Mouse (Mus musculus) G1E (cell line): ENCODE results near the gene AC131692.1.

Experiments
- CTCF ChIP-seq: IDR thresholded peaks from 2 replicates; pipeline ENCODE4 v1.5.1; 2012; ENCODE audit warnings: low read depth, low read length, inconsistent platforms, mixed read lengths
- GATA1 ChIP-seq: IDR thresholded peaks from 2 replicates; pipeline ENCODE4 v1.6.1; 2012; ENCODE audit warnings: borderline replicate concordance, low read length, inconsistent platforms, mixed read lengths
- POLR2AphosphoS5 ChIP-seq: IDR thresholded peaks from 2 replicates; pipeline ENCODE4 v1.6.1; 2012; ENCODE audit warnings: low read depth, low read length, inconsistent platforms; ENCODE audit not compliant: insufficient replicate concordance

GRCm38 (mm10) chr19:6054296-6054695, 39.9 kb upstream of the AC131692.1 start:
- no peak for TF ChIP-seq CTCF
- no peak for TF ChIP-seq GATA1
- TF ChIP-seq POLR2AphosphoS5: no peak
